Mouse (Mus musculus) hindbrain, embryonic 10.5 days (tissue): Measurements from ENCODE around the gene Cyb5rl. TPM values are rescaled to one million over a fixed set of nuclear protein-coding genes. Genes with fewer than 3 reads are reported as not detected.

Experiments used
- DNase-seq: peaks from one replicate; pipeline ENCODE4 v3.0.0-alpha.2; 2017; ENCODE audit warnings: low spot score
- H3K27ac ChIP-seq: fragments of 300-500 bp; sonication (generic); 2 replicates; pipeline ENCODE4 v1.5.1; 2016; ENCODE audit warnings: mild to moderate bottlenecking, moderate library complexity
- H3K27me3 ChIP-seq: fragments of 300-500 bp; sonication (generic); 2 replicates; pipeline ENCODE4 v1.6.1; 2016; ENCODE audit warnings: mild to moderate bottlenecking; ENCODE audit not compliant: poor library complexity, insufficient read depth, severe bottlenecking
- H3K36me3 ChIP-seq: fragments of 300-500 bp; sonication (generic); 2 replicates; pipeline ENCODE4 v1.6.1; 2016; ENCODE audit warnings: mild to moderate bottlenecking, moderate library complexity
- H3K4me1 ChIP-seq: fragments of 300-500 bp; sonication (generic); replicated peaks from 2 replicates; pipeline ENCODE4 v1.6.1; 2016; ENCODE audit warnings: mild to moderate bottlenecking
- H3K4me3 ChIP-seq: fragments of 300-500 bp; sonication (generic); 2 replicates; pipeline ENCODE4 v1.5.1; 2016; ENCODE audit warnings: mild to moderate bottlenecking, moderate library complexity
- H3K9me3 ChIP-seq: fragments of 300-500 bp; sonication (generic); 2 replicates; pipeline ENCODE4 v1.6.1; 2016; ENCODE audit warnings: mild to moderate bottlenecking, moderate library complexity
- WGBS: fragments of 180-500 bp; shearing (Covaris S2); methylation state at CpG from one replicate; pipeline ENCODE4 v1.1.7; 2016; 5-methylcytosine and 5-hydroxymethylcytosine counted together
- polyA plus RNA-seq: library from polyadenylated mRNA; unstranded; fragments of >200 nt; fragmentation: Nextera tagmentation; extraction: Ambion mirVana; gene quantifications from 2 replicates; pipeline ENCODE4 v1.2.1, GENCODE M21; 2016

The Cyb5rl gene
- polyA plus RNA-seq, 1 experiment from 2014 or later = 7.6 TPM

DNA sequence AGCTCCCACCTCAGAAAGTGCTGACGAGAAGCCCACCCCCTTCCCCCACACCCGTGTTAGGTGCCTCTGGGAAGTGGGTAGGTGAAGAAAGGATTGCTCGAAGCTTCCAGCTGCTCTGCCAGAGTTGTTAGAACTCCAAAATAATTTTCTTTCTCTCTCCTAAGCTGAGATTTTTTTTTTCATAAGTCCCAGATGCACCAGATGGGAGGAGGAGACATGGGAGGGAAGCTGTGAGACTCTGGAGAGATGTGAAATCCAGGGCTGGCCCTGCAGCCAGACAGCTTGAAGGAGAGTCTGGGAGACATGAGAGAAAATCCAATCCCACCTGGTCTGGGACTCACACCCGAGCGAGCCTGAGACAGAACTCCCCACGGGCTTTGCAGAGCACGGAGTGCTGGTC is 57.6 kb downstream of the Cyb5rl start:
- Histone ChIP-seq H3K27me3 (peaks cover 5% of the 10 kb centered on the region; the same call in 1 of the 2 replicates), H3K36me3 (no peaks in the 10 kb centered on the region), H3K27ac (peak overlapping the region; percentile 31; the same call in 1 of the 2 replicates), H3K4me3 (no peak overlapping the region), H3K4me1 (peaks cover 65% of the 10 kb centered on the region), H3K9me3 (no peaks in the 10 kb centered on the region)
- WGBS = 66% methylated on average over 7 of the region's 7 CpGs
- DNase-seq = no peak

DNA sequence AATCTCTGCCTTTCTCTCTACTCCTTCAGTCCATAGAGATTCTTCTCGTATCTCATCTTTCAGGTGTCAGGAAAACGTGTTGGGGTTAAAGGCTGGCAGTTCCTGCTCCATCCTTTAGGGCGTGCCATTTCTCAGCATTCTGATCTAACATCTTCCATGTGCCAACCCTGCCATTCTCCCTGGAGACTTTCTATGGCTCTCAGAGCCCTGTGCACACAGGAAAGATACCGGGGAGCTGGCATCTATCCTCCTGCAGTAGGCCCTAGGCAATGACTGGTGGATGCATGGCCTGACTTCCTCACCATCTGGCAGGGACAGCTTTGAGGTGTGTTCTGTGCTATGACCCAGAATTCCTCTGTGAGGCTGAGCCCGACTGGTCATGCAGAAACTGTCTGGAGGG is 58.3 kb downstream of the Cyb5rl start:
- H3K9me3 ChIP-seq = no peaks in the 10 kb centered on the region
- H3K36me3 ChIP-seq = no peaks in the 10 kb centered on the region
- no peak overlapping the region for H3K4me3 ChIP-seq
- peaks cover 5% of the 10 kb centered on the region; the same call in 1 of the 2 replicates for H3K27me3 ChIP-seq
- H3K27ac ChIP-seq = no peak overlapping the region
- WGBS = 63% methylated on average over 5 of the region's 5 CpGs
- peaks cover 69% of the 10 kb centered on the region for H3K4me1 ChIP-seq
- no peak for DNase-seq

DNA sequence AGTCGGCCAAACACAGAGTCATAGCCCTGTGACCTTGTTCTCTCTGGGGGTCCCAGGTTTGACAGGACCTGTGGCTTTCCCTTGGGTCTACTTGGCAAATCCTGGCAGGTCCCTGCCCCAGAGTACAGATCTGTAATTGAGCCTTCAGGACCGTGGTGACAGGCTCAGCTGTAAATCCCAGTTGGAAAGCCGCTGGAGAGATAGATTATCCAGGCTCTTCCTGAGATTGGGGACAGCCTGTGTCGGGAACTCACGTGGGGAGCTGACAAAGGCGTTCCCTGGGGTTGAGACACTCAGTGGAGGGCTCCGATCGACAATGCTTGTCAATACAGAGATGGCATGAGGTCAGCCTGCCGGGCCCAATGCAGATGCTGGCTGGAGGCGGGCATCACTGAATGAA is 59.6 kb downstream of the Cyb5rl start:
- Histone ChIP-seq H3K27ac (peak overlapping the region; percentile 78), H3K27me3 (peaks cover 5% of the 10 kb centered on the region; the same call in 1 of the 2 replicates), H3K4me1 (peaks cover 71% of the 10 kb centered on the region), H3K9me3 (no peaks in the 10 kb centered on the region), H3K4me3 (no peak overlapping the region), H3K36me3 (no peaks in the 10 kb centered on the region)
- 41% methylated on average over 10 of the region's 10 CpGs for WGBS
- DNase-seq = no peak

DNA sequence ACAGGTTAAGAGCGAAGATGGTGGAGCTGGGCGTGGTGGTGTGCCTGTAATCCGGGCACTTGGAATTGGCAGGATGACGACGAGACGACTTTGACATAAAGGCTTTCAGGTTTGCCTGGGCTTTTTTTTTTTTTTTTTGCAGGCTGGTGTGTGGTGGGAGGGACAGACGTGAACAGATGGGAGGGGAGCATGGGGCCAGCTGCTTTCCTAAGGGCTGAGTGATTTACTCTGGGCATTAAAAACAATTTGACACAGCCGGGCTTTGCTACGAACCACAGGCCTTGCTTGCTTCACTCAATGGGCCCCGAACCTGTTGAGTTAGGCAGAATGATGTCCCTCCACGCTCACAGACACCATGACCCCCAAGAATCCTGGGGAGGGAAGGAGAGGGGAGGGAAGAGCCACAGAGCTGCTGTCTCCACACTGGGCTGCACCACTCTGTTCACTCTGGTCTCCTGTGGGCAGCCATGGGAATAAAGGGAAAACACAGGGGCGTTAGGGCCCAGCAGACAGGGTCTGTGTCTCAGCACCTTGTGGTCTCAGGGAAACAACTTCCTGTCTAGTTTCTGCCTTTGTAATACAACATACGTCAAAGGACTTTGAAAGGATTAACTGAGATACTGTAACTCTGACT is 60.2 kb downstream of the Cyb5rl start:
- peak overlapping the region; percentile 78 for H3K27ac ChIP-seq
- WGBS = 54% methylated on average over 13 of the region's 13 CpGs
- H3K27me3 ChIP-seq = peaks cover 5% of the 10 kb centered on the region; the same call in 1 of the 2 replicates
- DNase-seq = peak; percentile 27
- no peaks in the 10 kb centered on the region for H3K36me3 ChIP-seq
- H3K4me1 ChIP-seq = peaks cover 68% of the 10 kb centered on the region
- no peaks in the 10 kb centered on the region for H3K9me3 ChIP-seq
- H3K4me3 ChIP-seq = no peak overlapping the region

DNA sequence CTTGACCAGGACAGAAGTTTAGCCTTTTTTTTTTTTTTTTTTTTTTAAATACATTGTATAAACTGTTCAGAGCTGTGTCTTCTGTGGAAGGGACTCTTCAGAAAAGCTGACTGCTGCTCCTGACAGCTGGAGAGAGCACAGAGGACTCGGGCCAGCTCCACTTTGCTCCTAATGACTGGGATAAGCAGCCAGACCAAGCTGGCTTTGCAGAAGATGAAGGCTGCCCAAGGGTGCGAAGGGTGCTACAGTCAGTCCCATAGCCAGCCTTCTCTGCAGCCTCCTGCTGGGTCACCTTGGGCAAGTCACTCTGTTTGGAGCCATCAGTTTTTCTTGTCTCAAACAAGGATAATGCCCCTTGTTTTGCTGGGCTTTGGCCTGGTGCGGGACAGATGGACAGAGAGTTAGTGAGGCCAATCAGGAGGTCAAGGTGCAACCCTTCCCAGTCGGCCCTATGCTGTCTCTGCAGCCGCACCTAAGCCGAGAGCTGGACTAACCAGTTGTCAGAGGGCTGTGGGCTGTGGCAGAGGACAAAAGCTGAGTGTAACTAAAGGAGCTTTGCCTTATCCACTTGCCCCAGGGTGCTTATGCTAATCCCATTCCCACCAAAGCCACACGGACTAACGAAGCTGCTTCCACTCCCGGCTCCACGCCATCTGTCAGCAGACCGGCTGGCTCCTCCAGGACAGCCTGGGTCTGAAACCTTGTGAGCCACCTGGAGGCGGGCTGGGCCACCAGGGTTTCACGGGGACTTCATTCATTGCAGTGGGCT is 61.3 kb downstream of the Cyb5rl start:
- no peaks in the 10 kb centered on the region for H3K9me3 ChIP-seq
- H3K36me3 ChIP-seq = no peaks in the 10 kb centered on the region
- H3K27ac ChIP-seq = peak overlapping the region; percentile 82
- H3K27me3 ChIP-seq = peaks cover 5% of the 10 kb centered on the region; the same call in 1 of the 2 replicates
- WGBS = 20% methylated on average over 13 of the region's 13 CpGs
- 0 out of 2 replicates have a peak overlapping the region, but pooled peaks have one; percentile 6 for H3K4me3 ChIP-seq
- H3K4me1 ChIP-seq = peaks cover 70% of the 10 kb centered on the region
- peak; percentile 61 for DNase-seq

DNA sequence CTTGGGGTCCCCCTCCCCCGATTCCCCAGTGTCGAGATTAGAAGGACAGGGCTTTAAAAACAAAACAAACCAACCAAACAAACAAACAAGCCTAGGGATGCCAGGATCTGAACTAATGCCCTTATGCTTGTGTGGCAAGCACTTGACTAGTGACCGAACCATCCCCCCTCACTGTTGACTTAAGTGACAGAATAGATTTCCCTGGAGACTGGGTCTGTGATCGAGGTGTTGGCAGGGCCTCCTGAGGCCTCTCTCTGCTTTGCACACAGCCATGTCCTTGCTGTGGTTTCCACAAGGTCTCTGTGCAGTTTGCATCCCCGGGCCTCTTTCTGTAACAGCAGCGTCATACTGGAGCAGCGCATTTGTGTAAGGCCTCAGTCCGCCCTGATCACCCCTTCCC is 62.6 kb downstream of the Cyb5rl start:
- Histone ChIP-seq H3K4me1 (peaks cover 65% of the 10 kb centered on the region), H3K4me3 (no peak overlapping the region), H3K36me3 (no peaks in the 10 kb centered on the region), H3K27me3 (peaks cover 5% of the 10 kb centered on the region; the same call in 1 of the 2 replicates), H3K9me3 (no peaks in the 10 kb centered on the region), H3K27ac (peak overlapping the region; percentile 64; the same call in 1 of the 2 replicates)
- DNase-seq = no peak
- WGBS = 80% methylated on average over 8 of the region's 8 CpGs

DNA sequence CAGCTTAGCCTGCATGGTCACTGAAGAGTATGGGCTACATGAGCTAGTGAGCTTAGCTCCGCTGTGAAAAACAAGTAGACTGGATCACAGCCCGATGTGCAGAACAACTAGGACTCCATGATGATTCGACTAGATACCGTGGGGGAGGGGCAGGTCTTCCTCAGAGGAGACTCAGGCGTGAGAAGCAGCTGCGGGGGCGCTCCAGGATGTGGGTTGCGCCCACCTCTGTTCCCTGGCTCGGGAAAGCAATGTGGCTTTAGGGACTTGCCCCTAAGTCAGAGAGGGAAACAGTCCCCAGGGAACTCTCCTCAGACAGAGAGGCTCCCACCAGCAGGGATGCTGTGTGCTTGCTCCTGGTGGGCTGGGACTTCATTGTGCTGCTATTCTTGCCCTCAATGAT is 63.7 kb downstream of the Cyb5rl start:
- 21% methylated on average over 9 of the region's 9 CpGs for WGBS
- Histone ChIP-seq H3K4me1 (peaks cover 59% of the 10 kb centered on the region), H3K4me3 (no peak overlapping the region), H3K27me3 (peaks cover 5% of the 10 kb centered on the region; the same call in 1 of the 2 replicates), H3K27ac (peak overlapping the region; percentile 57), H3K36me3 (no peaks in the 10 kb centered on the region), H3K9me3 (no peaks in the 10 kb centered on the region)
- no peak for DNase-seq

DNA sequence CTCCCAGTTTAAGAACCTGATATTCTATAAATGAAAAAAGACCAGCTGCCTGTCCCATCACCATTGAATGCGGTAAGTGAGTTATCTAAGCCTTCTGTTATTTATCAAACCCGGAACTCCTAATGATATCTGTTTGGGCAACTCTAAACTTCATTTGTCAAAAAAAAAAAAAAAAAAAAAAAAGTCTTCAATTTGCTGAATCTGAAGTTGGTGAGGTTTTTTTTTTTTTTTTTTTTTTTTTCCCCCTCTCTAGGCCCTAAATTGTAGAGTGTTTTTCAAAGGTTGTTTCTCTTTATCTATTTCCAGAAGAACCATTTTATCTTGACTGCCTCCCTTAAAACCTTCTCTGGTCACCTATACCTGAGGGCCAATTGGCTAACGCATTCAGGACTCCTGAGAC is 68.1 kb downstream of the Cyb5rl start:
- Histone ChIP-seq H3K9me3 (no peaks in the 10 kb centered on the region), H3K4me1 (peaks cover 60% of the 10 kb centered on the region), H3K27me3 (peaks cover 25% of the 10 kb centered on the region; the same call in 1 of the 2 replicates), H3K27ac (no peak overlapping the region), H3K4me3 (no peak overlapping the region), H3K36me3 (peaks cover 9% of the 10 kb centered on the region; the same call in 1 of the 2 replicates)
- WGBS = 94% methylated on average over 3 of the region's 3 CpGs
- DNase-seq = no peak

DNA sequence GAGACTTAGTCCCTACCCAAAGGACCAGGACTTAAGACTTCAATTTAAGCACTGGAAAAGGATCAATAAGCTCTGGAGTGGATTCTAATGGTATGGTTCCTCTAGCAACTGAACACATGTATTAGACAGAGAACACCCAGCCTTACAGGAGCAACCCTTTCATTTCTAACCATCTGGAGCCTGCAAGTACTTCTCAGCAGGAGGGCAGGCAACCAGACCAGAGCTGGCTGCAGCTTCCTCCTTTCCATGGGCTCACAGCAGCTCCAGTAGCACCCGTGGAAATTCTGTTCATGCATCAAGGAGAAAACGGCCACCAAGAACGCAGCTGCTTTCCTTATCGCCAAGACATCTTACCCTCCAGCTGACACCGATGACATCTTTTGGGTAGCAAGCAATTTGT is 68.9 kb downstream of the Cyb5rl start:
- WGBS = 80% methylated on average over 5 of the region's 5 CpGs
- Histone ChIP-seq H3K4me3 (no peak overlapping the region), H3K4me1 (peaks cover 62% of the 10 kb centered on the region), H3K27me3 (peaks cover 25% of the 10 kb centered on the region; the same call in 1 of the 2 replicates), H3K9me3 (no peaks in the 10 kb centered on the region), H3K36me3 (peaks cover 9% of the 10 kb centered on the region; the same call in 1 of the 2 replicates), H3K27ac (no peak overlapping the region)
- no peak for DNase-seq

DNA sequence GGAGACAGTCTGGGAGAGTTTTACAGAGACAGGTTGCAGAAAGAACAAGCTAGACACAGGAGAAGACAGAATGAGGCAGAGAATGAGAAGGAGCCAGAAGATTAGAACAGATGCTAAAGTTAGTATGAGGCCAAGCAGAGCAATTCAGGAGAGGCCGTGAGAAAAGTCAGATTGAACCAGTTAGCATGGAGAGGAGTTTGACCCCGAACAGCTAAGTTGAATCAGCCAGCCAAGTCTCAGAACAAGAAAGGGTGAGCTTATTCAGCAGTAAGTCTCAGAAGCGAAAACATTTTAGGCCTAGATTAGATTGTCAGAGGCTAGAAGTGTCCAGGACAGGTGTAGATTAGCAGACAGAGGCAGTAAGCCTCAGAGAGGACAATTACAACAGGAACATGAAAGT is 69.7 kb downstream of the Cyb5rl start:
- no peaks in the 10 kb centered on the region for H3K9me3 ChIP-seq
- H3K36me3 ChIP-seq = peaks cover 9% of the 10 kb centered on the region; the same call in 1 of the 2 replicates
- peaks cover 66% of the 10 kb centered on the region for H3K4me1 ChIP-seq
- peak overlapping the region; percentile 26; the same call in 1 of the 2 replicates for H3K27ac ChIP-seq
- peaks cover 25% of the 10 kb centered on the region; the same call in 1 of the 2 replicates for H3K27me3 ChIP-seq
- no peak overlapping the region for H3K4me3 ChIP-seq
- WGBS = 66% methylated on average over 3 of the region's 3 CpGs
- no peak for DNase-seq

Other genes with a start within 250 kb of the Cyb5rl start
- 140 and 180 TPM in 2 replicates for gene Ssbp3, start 156.3 kb upstream of the Cyb5rl start, polyA plus RNA-seq
- gene Mrpl37, start 120 bp upstream of the Cyb5rl start, polyA plus RNA-seq = 116 and 121 TPM in 2 replicates
- gene Cdcp2, start 29.9 kb downstream of the Cyb5rl start, polyA plus RNA-seq = 0.30 TPM in 2 replicates
- 289 and 340 TPM in 2 replicates for gene Tmem59, start 111.4 kb downstream of the Cyb5rl start, polyA plus RNA-seq
- gene Tceanc2, start 112.1 kb downstream of the Cyb5rl start, polyA plus RNA-seq = 23.1 and 30.2 TPM in 2 replicates
- not detected in 2 replicates for gene Ldlrad1, start 142.2 kb downstream of the Cyb5rl start, polyA plus RNA-seq
- gene Lrrc42, start 186.5 kb downstream of the Cyb5rl start, polyA plus RNA-seq = 76.5 and 83.5 TPM in 2 replicates
- 24.5 and 36.3 TPM in 2 replicates for gene Hspb11, start 186.6 kb downstream of the Cyb5rl start, polyA plus RNA-seq
- not detected in 2 replicates for gene Dio1, start 240.2 kb downstream of the Cyb5rl start, polyA plus RNA-seq
- gene Yipf1, start 247.4 kb downstream of the Cyb5rl start, polyA plus RNA-seq = 42.0 and 48.2 TPM in 2 replicates